28 mouse cellular contexts compared by ENCODE assay signal in genomic region chr13:94667604-94668003, GRCm38 (mm10).
"Had no signal": no experiment of that assay in that cellular context is flagged by ENCODE, and none has a peak within 500 bp of the region (broad histone marks: within the 10 kb centered on the region; RNA-seq: fewer than 3 reads in every experiment).

No protein-coding gene starts in this region.

- H3K36me3 ChIP-seq: limb, embryonic 10.5 days; limb, embryonic 12.5 days; limb, embryonic 13.5 days; limb, embryonic 15.5 days; liver, embryonic 12.5 days; liver, embryonic 13.5 days; liver, embryonic 15.5 days; lung, embryonic 15.5 days; midbrain, embryonic 10.5 days; midbrain, embryonic 12.5 days; midbrain, embryonic 13.5 days; midbrain, embryonic 15.5 days had no signal

- H3K4me1 ChIP-seq: limb, embryonic 10.5 days; limb, embryonic 12.5 days; limb, embryonic 13.5 days; limb, embryonic 15.5 days; liver, embryonic 12.5 days; liver, embryonic 13.5 days; liver, embryonic 15.5 days; lung, embryonic 15.5 days; megakaryocyte, embryonic 14.5 days; midbrain, embryonic 15.5 days had no signal

- H3K9me3 ChIP-seq: limb, embryonic 10.5 days; limb, embryonic 12.5 days; limb, embryonic 13.5 days; limb, embryonic 15.5 days; liver, embryonic 12.5 days; liver, embryonic 13.5 days; liver, embryonic 15.5 days; lung, embryonic 15.5 days; megakaryocyte, embryonic 14.5 days; midbrain, embryonic 10.5 days; midbrain, embryonic 12.5 days; midbrain, embryonic 13.5 days; midbrain, embryonic 15.5 days had no signal

- H3K27ac ChIP-seq: left cerebral cortex, adult 2 months; limb, embryonic 10.5 days; limb, embryonic 12.5 days; limb, embryonic 13.5 days; limb, embryonic 15.5 days; liver, embryonic 12.5 days; liver, embryonic 13.5 days; liver, embryonic 14.5 days; liver, embryonic 15.5 days; lung, embryonic 15.5 days; macrophage; midbrain, embryonic 10.5 days; midbrain, embryonic 12.5 days; midbrain, embryonic 13.5 days; midbrain, embryonic 15.5 days had no signal

- ATAC-seq: liver, embryonic 12.5 days; lung, postnatal 0 days; midbrain, embryonic 13.5 days; midbrain, embryonic 15.5 days; midbrain, embryonic 16.5 days had no signal

- DNase-seq: left cerebral cortex, postnatal 4 days; liver; liver, embryonic 13.5 days; lung, adult 18-20 months; lung, adult 2 months; lung, embryonic 14.5 days; lung, postnatal 10 days; lung, postnatal 14 days; lung, postnatal 36 days; lung, postnatal 4 days had no signal

- H3K9ac ChIP-seq: limb, embryonic 12.5 days; limb, embryonic 13.5 days; limb, embryonic 15.5 days; liver, embryonic 12.5 days; liver, embryonic 13.5 days; liver, embryonic 14.5 days; liver, embryonic 15.5 days; lung, embryonic 14.5 days; lung, embryonic 15.5 days; midbrain, embryonic 12.5 days; midbrain, embryonic 13.5 days; midbrain, embryonic 15.5 days had no signal

- H3K4me2 ChIP-seq: limb, embryonic 12.5 days; limb, embryonic 13.5 days; limb, embryonic 15.5 days; liver, embryonic 12.5 days; liver, embryonic 13.5 days; liver, embryonic 15.5 days; lung, embryonic 14.5 days; lung, embryonic 15.5 days; midbrain, embryonic 12.5 days; midbrain, embryonic 13.5 days; midbrain, embryonic 15.5 days had no signal

- H3K4me3 ChIP-seq: left cerebral cortex, adult 2 months; limb, embryonic 10.5 days; limb, embryonic 12.5 days; limb, embryonic 13.5 days; limb, embryonic 15.5 days; liver, embryonic 12.5 days; liver, embryonic 13.5 days; liver, embryonic 15.5 days; lung, embryonic 15.5 days; megakaryocyte, embryonic 14.5 days; midbrain, embryonic 10.5 days; midbrain, embryonic 12.5 days; midbrain, embryonic 13.5 days; midbrain, embryonic 15.5 days; myocyte had no signal
